Mouse (Mus musculus): ENCODE measurements around the gene Sae1. TPM values are rescaled to one million over a fixed set of nuclear protein-coding genes. Genes with fewer than 3 reads are reported as not detected.

Sae1 gene
- total and polyA plus RNA-seq, 2 experiments = 11.5 to 16.1 TPM

DNA sequence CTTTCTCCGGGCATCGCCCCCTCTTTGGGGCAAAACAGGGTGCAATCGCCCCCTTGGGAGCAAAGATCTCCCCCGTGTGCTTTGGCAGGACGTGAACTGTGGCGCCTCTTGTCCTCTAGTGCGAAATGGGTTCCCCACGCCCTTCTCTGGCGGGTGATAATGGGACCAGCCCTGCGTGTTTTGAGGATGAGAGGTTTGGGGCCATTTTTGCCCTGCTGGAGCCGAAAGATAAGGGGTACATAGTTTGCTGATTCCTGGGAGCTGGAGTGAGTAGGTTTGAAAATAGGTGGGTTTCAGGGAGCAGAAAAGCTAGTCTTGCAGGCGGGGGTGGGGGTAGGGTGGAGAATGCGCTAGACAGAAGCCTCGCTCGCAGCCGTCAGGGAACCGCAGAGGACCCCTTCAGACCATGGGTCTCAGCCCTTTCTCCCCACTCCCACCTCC lies 14.4 kb upstream of the Sae1 start:
- Histone ChIP-seq H3K36me3 (ENCODE audit: control insufficient read depth, insufficient read depth, low read length) (no peaks in the 10 kb centered on the region), H3K27ac (replicated peaks; ENCODE audit: insufficient read depth, low read depth, low read length) (peak overlapping the region; percentile 100), H3K4me3 (ENCODE audit: insufficient read depth, low read depth, low read length) (peak overlapping the region; percentile 59), H3K9ac (ENCODE audit: low read depth, low read length) (peak overlapping the region; percentile 73), H3K79me2 (ENCODE audit: control insufficient read depth, insufficient read depth, low read length) (peaks cover 4% of the 10 kb centered on the region; the same call in 1 of the 2 replicates), H3K27me3 (ENCODE audit: control insufficient read depth, insufficient read depth, low read length) (no peaks in the 10 kb centered on the region), H3K4me1 (ENCODE audit: control insufficient read depth, insufficient read depth, low read length) (peaks cover 39% of the 10 kb centered on the region)
- no peak for DNase-seq (ENCODE audit: extremely low read depth, low read depth, low spot score)
- WGBS = under 1% methylated on average over 17 of the region's 17 CpGs
- no peak for TF ChIP-seq POLR2A (IDR thresholded peaks at IDR 0.05; ENCODE audit: extremely low read depth, insufficient read depth, low read length)
- no peak for TF ChIP-seq CTCF (IDR thresholded peaks at IDR 0.05; ENCODE audit: low read depth, low read length)

DNA sequence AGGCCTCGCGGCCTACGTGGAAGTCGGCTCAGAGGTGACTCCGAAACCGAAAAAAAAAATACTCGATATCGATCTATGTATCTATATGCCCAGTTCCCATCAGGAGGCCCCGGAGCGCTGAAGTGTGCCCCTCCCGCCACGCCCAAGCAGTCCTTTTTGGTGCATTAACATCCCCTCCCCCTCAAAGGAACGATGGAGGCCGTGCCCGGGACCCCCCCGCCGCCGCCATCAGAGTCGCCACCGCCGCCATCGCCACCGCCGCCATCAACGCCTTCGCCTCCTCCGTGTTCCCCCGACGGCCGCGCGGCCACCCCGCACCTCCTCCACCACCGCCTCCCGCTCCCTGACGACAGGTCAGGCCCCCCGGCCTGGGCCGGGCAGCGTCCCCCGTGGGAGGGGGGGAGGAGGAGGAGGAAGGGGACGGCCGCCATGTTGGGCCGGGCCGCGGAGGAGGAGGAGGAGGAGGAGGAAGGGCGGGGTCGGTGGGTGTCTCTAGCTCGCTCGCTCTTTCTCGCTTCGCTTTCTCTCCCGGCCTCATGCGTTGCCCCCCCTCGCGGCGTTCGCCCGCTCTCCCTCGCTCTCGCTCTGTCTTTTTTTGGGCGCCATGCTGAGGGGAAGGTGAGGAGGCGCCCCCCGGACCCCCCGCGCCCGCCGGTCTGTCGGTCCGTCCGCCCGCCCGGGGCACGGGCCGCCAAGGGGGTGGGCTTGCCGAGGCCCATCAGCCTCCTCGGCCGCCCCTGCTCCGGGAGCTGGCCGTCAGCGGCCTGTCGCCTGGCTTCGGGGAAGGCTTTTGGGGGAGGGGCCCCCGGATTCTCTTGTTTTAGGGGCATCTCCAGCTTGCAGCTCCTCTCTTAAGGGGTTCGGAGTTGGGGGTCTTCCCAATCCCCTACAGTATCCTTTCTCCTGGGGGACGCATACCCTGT lies 13.3 kb upstream of the Sae1 start, which contains the start of gene Zc3h4:
Zc3h4 (plus strand) TSS at position 222 of the 923 bp plus-strand sequence.
- 2% methylated on average over 60 of the region's 85 CpGs for WGBS
- H3K4me1 ChIP-seq (ENCODE audit: control insufficient read depth, insufficient read depth, low read length) = peaks cover 35% of the 10 kb centered on the region
- H3K27ac ChIP-seq (replicated peaks; ENCODE audit: insufficient read depth, low read depth, low read length) = peak within 1 kb of the TSS; percentile 100
- peak; percentile 68 for DNase-seq (ENCODE audit: extremely low read depth, low read depth, low spot score)
- TF ChIP-seq POLR2A (IDR thresholded peaks at IDR 0.05; ENCODE audit: extremely low read depth, insufficient read depth, low read length) (peak; percentile 76), CTCF (IDR thresholded peaks at IDR 0.05; ENCODE audit: low read depth, low read length) (no peak)
- H3K4me3 ChIP-seq (ENCODE audit: insufficient read depth, low read depth, low read length) = peak within 1 kb of the TSS; percentile 95
- no peaks in the 10 kb centered on the region for H3K27me3 ChIP-seq (ENCODE audit: control insufficient read depth, insufficient read depth, low read length)
- H3K9ac ChIP-seq (ENCODE audit: low read depth, low read length) = peak within 1 kb of the TSS; percentile 99
- no peaks in the 10 kb centered on the region for H3K36me3 ChIP-seq (ENCODE audit: control insufficient read depth, insufficient read depth, low read length)
- H3K79me2 ChIP-seq (ENCODE audit: control insufficient read depth, insufficient read depth, low read length) = peaks cover 2% of the 10 kb centered on the region; the same call in 1 of the 2 replicates

DNA sequence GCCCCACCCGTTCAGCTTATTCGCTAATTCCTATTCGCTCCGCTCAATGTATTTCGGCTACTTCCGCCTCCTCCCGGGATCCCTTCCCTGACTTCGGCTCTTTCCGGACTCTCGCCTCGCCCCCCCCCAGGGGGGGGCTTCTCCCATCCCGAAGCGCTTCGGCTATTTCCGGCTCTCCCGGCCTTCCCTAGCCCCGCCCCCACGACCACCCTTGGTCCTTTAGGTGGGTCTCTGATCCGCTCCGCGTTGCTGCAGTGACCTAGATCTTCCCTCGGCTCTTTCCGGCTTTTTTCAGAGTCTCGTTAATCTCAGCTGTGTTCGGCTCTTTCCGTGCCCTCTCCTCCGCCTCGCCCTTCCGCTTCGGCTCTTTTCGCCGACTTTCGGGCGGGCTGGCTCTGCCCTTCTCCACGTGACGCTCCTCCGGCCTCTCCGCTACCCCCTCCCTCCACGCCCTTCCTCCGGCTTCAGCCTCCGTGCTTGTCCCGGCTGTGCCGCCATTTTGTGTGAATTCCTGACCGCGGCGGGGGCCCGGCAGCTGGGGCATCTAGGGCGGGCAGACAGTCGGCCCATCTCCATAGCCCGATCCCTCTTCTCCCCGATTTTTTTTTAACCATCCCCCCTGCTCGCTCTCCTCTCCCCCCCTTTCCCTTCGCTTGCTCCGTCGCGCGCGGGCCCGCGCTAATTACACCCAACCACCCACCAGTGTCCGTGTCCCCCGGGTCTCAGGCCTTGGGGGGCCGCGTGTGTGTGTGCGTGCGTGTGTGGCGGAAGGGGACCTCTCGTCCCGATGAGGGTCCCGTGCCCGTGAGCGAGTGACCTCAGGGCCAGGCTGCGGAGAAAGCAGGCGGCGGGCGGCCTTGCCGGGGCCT lies 12.4 kb upstream of the Sae1 start:
- Histone ChIP-seq H3K9ac (ENCODE audit: low read depth, low read length) (peak overlapping the region; percentile 99), H3K36me3 (ENCODE audit: control insufficient read depth, insufficient read depth, low read length) (no peaks in the 10 kb centered on the region), H3K4me1 (ENCODE audit: control insufficient read depth, insufficient read depth, low read length) (peaks cover 27% of the 10 kb centered on the region), H3K79me2 (ENCODE audit: control insufficient read depth, insufficient read depth, low read length) (peaks cover 2% of the 10 kb centered on the region; the same call in 1 of the 2 replicates), H3K27ac (replicated peaks; ENCODE audit: insufficient read depth, low read depth, low read length) (peak overlapping the region; percentile 100), H3K4me3 (ENCODE audit: insufficient read depth, low read depth, low read length) (peak overlapping the region; percentile 95), H3K27me3 (ENCODE audit: control insufficient read depth, insufficient read depth, low read length) (no peaks in the 10 kb centered on the region)
- peak; percentile 89 for DNase-seq (ENCODE audit: extremely low read depth, low read depth, low spot score)
- under 1% methylated on average over 77 of the region's 77 CpGs for WGBS
- TF ChIP-seq POLR2A (IDR thresholded peaks at IDR 0.05; ENCODE audit: extremely low read depth, insufficient read depth, low read length) (peak; percentile 80), CTCF (IDR thresholded peaks at IDR 0.05; ENCODE audit: low read depth, low read length) (no peak)

DNA sequence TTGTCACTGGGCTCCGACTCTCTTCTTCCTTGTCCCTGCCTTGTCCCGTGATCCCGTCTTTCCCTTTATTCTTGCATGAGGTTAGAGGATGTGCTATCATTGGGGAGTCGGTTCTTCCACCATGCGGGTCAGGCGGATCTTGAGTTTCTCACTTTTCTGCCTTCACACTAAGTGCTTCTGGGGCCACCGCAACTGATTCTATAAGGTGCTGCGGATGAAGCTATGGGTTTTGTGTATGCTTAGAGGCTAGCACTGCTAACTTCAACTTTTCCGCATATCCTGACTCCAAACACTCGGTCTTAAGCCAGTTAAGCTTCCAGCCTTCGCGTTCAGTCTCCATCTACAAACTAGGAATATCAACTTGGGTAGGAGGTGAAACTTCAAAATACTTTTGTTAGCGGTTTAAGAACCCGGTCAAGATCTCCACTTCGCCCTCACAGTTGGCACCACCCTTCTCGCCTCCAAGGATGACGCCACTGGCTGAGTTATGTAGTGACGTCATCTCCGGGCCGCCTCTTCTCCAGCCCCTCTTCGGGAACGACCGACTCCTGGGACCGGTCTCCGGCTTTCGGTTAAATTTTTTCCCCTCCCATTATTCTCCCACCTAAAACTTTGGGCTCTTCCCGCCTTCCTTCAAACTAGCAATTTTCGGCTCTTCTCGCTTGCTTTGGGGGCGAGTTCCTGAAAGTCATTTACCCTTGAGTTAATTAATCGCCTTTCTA lies 11.7 kb upstream of the Sae1 start:
- Histone ChIP-seq H3K4me1 (ENCODE audit: control insufficient read depth, insufficient read depth, low read length) (peaks cover 23% of the 10 kb centered on the region), H3K27ac (replicated peaks; ENCODE audit: insufficient read depth, low read depth, low read length) (peak overlapping the region; percentile 96), H3K36me3 (ENCODE audit: control insufficient read depth, insufficient read depth, low read length) (no peaks in the 10 kb centered on the region), H3K4me3 (ENCODE audit: insufficient read depth, low read depth, low read length) (peak overlapping the region; percentile 57), H3K79me2 (ENCODE audit: control insufficient read depth, insufficient read depth, low read length) (peaks cover 2% of the 10 kb centered on the region; the same call in 1 of the 2 replicates), H3K27me3 (ENCODE audit: control insufficient read depth, insufficient read depth, low read length) (no peaks in the 10 kb centered on the region), H3K9ac (ENCODE audit: low read depth, low read length) (peak overlapping the region; percentile 78)
- WGBS = 3% methylated on average over 31 of the region's 31 CpGs
- DNase-seq (ENCODE audit: extremely low read depth, low read depth, low spot score) = peak; percentile 81
- no peak for TF ChIP-seq CTCF (IDR thresholded peaks at IDR 0.05; ENCODE audit: low read depth, low read length)
- peak; percentile 40; the same call in 1 of the 2 replicates for TF ChIP-seq POLR2A (IDR thresholded peaks at IDR 0.05; ENCODE audit: extremely low read depth, insufficient read depth, low read length)
